Mouse (Mus musculus) CH12.LX (cell line): ENCODE results near the gene Dnajc15. TPM values are rescaled to one million over a fixed set of nuclear protein-coding genes. Genes with fewer than 3 reads are reported as not detected.

Experiments
- DNase-seq: peaks from one replicate; pipeline ENCODE4 v3.0.0-alpha.2; 2013; ENCODE audit errors: extremely low read depth
- H3K27ac ChIP-seq: 2 replicates; pipeline ENCODE4 v1.5.1; 2012; ENCODE audit warnings: low read depth, mild to moderate bottlenecking, control low read depth, moderate library complexity; ENCODE audit not compliant: insufficient read depth
- H3K27me3 ChIP-seq: replicated peaks from 2 replicates; pipeline ENCODE3; 2012; ENCODE audit warnings: inconsistent platforms
- H3K36me3 ChIP-seq, 2 experiments: replicated peaks in 1 of 2; 2 replicates each; pipeline versions ENCODE3 to v1.6.1; 2012; ENCODE audit warnings: inconsistent platforms in 1 of 2, low read length in 1 of 2, mild to moderate bottlenecking in 1 of 2, mixed read lengths in 1 of 2, moderate library complexity in 1 of 2; ENCODE audit not compliant: control insufficient read depth in 1 of 2, insufficient read depth in 1 of 2
- H3K4me1 ChIP-seq, 2 experiments: 2 replicates each; pipeline ENCODE4 v1.6.1; 2012; ENCODE audit warnings: inconsistent platforms in 1 of 2, moderate library complexity in 1 of 2; ENCODE audit not compliant: insufficient read depth in 2 of 2, control insufficient read depth in 1 of 2
- H3K4me2 ChIP-seq: 2 replicates; pipeline ENCODE4 v1.6.1; 2012; ENCODE audit warnings: low read depth, mild to moderate bottlenecking, control low read depth; ENCODE audit not compliant: poor library complexity, insufficient read depth, severe bottlenecking
- H3K4me3 ChIP-seq, 3 experiments: fragments of 150-350 bp in 1 of 3; sonication (generic) in 1 of 3; replicated peaks in 1 of 3; 2 replicates each; pipeline versions ENCODE3 to v1.5.1; 2011 to 2012; ENCODE audit warnings: low read depth in 2 of 3, low read length in 2 of 3, mild to moderate bottlenecking in 2 of 3, moderate library complexity in 2 of 3, control low read depth in 1 of 3, improper control_type of control experiment in 1 of 3, inconsistent platforms in 1 of 3, mixed read lengths in 1 of 3; ENCODE audit not compliant: poor library complexity in 1 of 3
- H3K79me2 ChIP-seq: replicated peaks from 2 replicates; pipeline ENCODE4 v1.6.1; 2012; ENCODE audit warnings: mild to moderate bottlenecking, moderate library complexity; ENCODE audit not compliant: control insufficient read depth, poor library complexity, insufficient read depth, severe bottlenecking; ENCODE audit errors: extremely low read depth
- H3K9ac ChIP-seq: 2 replicates; pipeline ENCODE4 v1.6.1; 2012; ENCODE audit warnings: low read depth, mild to moderate bottlenecking, control low read depth, moderate library complexity; ENCODE audit not compliant: insufficient read depth
- H3K9me3 ChIP-seq: replicated peaks from 2 replicates; pipeline ENCODE3; 2012; ENCODE audit warnings: low read length, inconsistent platforms, mixed read lengths
- CTCF ChIP-seq, 2 experiments: IDR thresholded peaks in 1 of 2; conservative IDR thresholded peaks in 1 of 2; 2 replicates each; pipeline ENCODE4 v1.5.1; 2011 to 2012; ENCODE audit warnings: low read depth in 2 of 2, low read length in 2 of 2, improper control_type of control experiment in 1 of 2, inconsistent platforms in 1 of 2, mild to moderate bottlenecking in 1 of 2, moderate library complexity in 1 of 2
- IRF4 ChIP-seq: IDR thresholded peaks from 2 replicates; pipeline ENCODE4 v1.6.1; 2014; ENCODE audit warnings: low read depth, mild to moderate bottlenecking, inconsistent platforms, low read length, improper control_type of control experiment
- MAFK ChIP-seq: IDR thresholded peaks from 2 replicates; pipeline ENCODE4 v1.6.1; 2011; ENCODE audit warnings: low read length, improper control_type of control experiment; ENCODE audit not compliant: insufficient replicate concordance
- MEF2A ChIP-seq: IDR thresholded peaks from 2 replicates; pipeline ENCODE4 v1.6.1; 2014; ENCODE audit warnings: low read depth, mild to moderate bottlenecking, inconsistent platforms, low read length, improper control_type of control experiment, borderline replicate concordance
- NELFE ChIP-seq: IDR thresholded peaks from 2 replicates; pipeline ENCODE4 v1.6.1; 2011; ENCODE audit warnings: low read depth, low read length, improper control_type of control experiment
- SIN3A ChIP-seq: IDR thresholded peaks from 2 replicates; pipeline ENCODE4 v1.6.1; 2012; ENCODE audit warnings: low read length, improper control_type of control experiment, inconsistent platforms
- ZKSCAN1 ChIP-seq: IDR thresholded peaks from 2 replicates; pipeline ENCODE4 v1.6.1; 2012; ENCODE audit warnings: low read depth, inconsistent platforms, low read length, improper control_type of control experiment, borderline replicate concordance
- dilution Hi-C: fragments of 300-500 bp; cut with MboI; formaldehyde crosslinking; loops from 2 replicates; pipeline ENCODE4 v1.14.3; 2020; ENCODE audit warnings: low sequenced_read_pairs; ENCODE audit not compliant: extremely low pct_unique_long_range_greater_than_20kb, extremely low pct_ligation_motif_present
- in situ Hi-C: fragments of 300-500 bp; cut with MboI; formaldehyde crosslinking; loops from 3 replicates; pipeline ENCODE4 v1.14.3; 2019; ENCODE audit warnings: low sequenced_read_pairs, low pct_ligation_motif_present, low pct_unique_long_range_greater_than_20kb, mixed read lengths
- polyA plus RNA-seq: library from polyadenylated mRNA; unstranded; fragments of >175 nt; gene quantifications from 2 replicates; pipeline ENCODE4 v1.2.1, GENCODE M21; 2012; ENCODE audit warnings: low read depth; ENCODE audit not compliant: insufficient read length
- total RNA-seq, 2 experiments: library from RNA; depleted of rRNA; stranded (reverse); fragments of 300-350 nt in 1 of 2; fragments of >200 nt in 1 of 2; gene quantifications; 2 replicates each; pipeline ENCODE4 v1.2.3; 2012 to 2014

Dnajc15 gene
- total and polyA plus RNA-seq, 3 experiments = 39.5 to 56.8 (median 41.7) TPM

DNA sequence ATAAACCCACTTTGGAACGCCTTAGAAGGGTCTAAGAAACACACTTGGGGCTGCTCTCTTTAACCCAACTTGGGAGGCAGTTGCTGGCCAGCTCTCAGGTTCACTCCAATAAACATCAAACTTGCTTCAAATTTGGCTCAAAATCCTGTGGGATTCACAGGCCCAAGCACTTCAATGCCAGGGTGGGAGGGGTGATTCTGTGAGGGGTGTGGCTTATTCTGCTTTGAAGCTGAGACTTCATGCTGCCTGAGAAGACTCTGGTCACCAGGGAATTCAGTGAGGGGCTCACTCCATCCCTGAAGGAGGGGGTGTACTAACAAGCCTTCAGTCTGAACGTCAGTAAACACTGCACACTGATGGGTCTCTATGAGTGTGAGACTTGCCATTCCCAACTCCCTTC is 103.3 kb downstream of the Dnajc15 start:
- no peak overlapping the region for H3K4me3 ChIP-seq
- DNase-seq = no peak
- in situ Hi-C loops = loop anchor here (25.0 kb wide), 1 partner anchor 634 kb away; no protein-coding TSS in a partner anchor
- no peaks in the 10 kb centered on the region for H3K27me3 ChIP-seq
- no peak overlapping the region for H3K9ac ChIP-seq
- TF ChIP-seq SIN3A = no peak
- TF ChIP-seq CTCF (conservative IDR thresholded peaks at IDR 0.05 in 1 of 2, IDR thresholded peaks at IDR 0.05 in 1 of 2; ENCODE audit: low read depth in 2 of 2, low read length in 2 of 2) = no peak
- no peak for TF ChIP-seq IRF4
- no peak for TF ChIP-seq ZKSCAN1
- TF ChIP-seq MEF2A = no peak
- TF ChIP-seq MAFK = no peak
- no peak for TF ChIP-seq NELFE
- TF ChIP-seq, all 38 proteins: peak for 0
- Histone ChIP-seq H3K27ac (no peak overlapping the region), H3K36me3 (no peaks in the 10 kb centered on the region), H3K4me1 (no peaks in the 10 kb centered on the region), H3K4me2 (no peak overlapping the region), H3K9me3 (no peaks in the 10 kb centered on the region), H3K79me2 (no peaks in the 10 kb centered on the region)
- dilution Hi-C loops = no loop called here

Other genes starting within 250 kb of the Dnajc15 start
- 0.38 and 0.59 TPM in 2 replicates for gene Epsti1, start 29.1 kb upstream of the Dnajc15 start, total RNA-seq (2012; rRNA removed)
- gene Epsti1, start 29.1 kb upstream of the Dnajc15 start, total RNA-seq (2014; rRNA removed) = 2.2 and 3.0 TPM in 2 replicates
- 2.2 and 2.3 TPM in 2 replicates for gene Epsti1, start 29.1 kb upstream of the Dnajc15 start, polyA plus RNA-seq
- not detected in 2 replicates for gene Fam216b, start 213.9 kb upstream of the Dnajc15 start, total RNA-seq (2012; rRNA removed)
- not detected in 2 replicates for gene Fam216b, start 213.9 kb upstream of the Dnajc15 start, total RNA-seq (2014; rRNA removed)
- not detected in 2 replicates for gene Fam216b, start 213.9 kb upstream of the Dnajc15 start, polyA plus RNA-seq